Mouse (Mus musculus): ENCODE data around the gene Irf2bp2.

Irf2bp2 gene

DNA sequence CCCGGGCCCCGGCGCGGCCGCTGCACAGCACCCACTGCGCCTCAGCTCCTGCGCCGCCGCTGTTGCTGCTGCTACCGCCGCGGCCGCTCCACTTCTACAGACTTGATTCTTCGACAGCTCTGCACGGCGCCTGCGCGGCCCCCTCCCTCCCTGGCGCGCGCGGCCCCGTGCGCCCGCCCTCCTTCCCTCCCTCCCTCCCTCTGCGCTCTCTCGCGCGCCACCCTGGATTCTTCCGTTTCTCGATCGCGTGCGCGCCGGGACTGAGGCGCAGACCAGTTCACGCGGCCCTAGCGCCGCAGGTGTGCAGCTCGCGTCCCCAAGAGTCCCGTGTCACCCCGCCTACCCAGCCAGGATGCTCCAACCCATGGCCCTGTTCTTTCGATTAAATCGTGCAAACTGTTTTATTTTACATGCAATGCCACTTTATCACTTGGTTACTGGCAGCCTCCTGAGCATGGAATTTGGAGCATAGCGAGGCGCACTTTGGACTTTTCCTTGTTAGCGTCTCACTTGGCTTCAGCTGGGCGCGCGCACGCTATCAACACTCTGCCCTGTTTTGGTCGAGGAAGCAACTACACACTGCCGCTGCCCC lies at the start of gene Irf2bp2:
Irf2bp2 (minus strand) TSS at position 98 of the 592 bp plus-strand sequence.
- DNase-seq = peak; percentile 86

- no peak for DNase-seq
These were observed 48.9 kb upstream of the Irf2bp2 start for GRCm38 (mm10) chr8:126642665-126643064.

GRCm38 (mm10) chr8:126641568-126642295 lies 47.9 kb upstream of the Irf2bp2 start:
- DNase-seq = no peak

- no peak for DNase-seq
These were observed 45.4 kb upstream of the Irf2bp2 start for GRCm38 (mm10) chr8:126639161-126639560.

DNA sequence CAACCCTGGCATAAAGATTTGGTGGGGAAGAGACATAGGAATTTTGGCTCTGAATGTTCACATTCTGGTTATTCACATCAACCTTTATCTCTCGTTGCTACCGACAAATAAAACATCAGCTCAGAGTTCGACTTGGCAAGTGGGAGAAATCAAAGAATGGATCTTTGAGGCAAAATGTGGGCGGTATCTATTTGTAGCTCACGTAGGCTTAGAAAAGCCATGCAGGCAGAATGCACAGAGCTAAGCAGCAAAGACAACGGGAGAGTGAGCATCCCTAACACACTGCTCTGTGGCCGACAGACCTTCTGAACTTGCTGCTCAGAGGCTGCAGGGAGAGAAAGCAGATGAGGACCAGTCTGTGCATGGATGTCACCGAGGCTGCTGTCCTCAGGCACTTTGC lies 44.2 kb upstream of the Irf2bp2 start:
- no peak for DNase-seq

GRCm38 (mm10) chr8:126634541-126635048 lies 40.8 kb upstream of the Irf2bp2 start:
- DNase-seq = no peak

GRCm38 (mm10) chr8:126628616-126629015 lies 34.8 kb upstream of the Irf2bp2 start:
- DNase-seq = no peak

GRCm38 (mm10) chr8:126626415-126626814 lies 32.6 kb upstream of the Irf2bp2 start:
- DNase-seq = no peak

GRCm38 (mm10) chr8:126622111-126622795 lies 28.5 kb upstream of the Irf2bp2 start:
- DNase-seq = no peak

DNA sequence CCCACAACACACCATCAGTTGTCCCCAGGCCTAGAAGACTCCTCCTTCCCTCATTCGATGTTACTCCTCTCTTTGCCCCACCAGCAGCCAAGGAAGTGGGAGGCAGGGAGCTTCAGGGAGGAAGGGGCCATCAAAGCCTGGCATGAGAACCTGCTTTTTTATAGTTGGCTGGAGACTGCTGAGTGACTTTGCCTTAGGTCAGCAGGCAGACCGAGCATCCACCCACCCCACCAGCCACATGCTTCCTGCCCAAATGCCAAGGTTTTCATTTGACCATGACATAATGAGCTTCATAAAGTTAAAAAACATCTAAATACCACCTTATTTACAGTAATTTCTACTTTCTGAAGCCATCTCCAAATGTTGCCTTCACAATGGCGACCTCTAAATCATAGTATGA lies 26.9 kb upstream of the Irf2bp2 start:
- no peak for DNase-seq

GRCm38 (mm10) chr8:126619487-126619886 lies 25.7 kb upstream of the Irf2bp2 start:
- no peak for DNase-seq

DNA sequence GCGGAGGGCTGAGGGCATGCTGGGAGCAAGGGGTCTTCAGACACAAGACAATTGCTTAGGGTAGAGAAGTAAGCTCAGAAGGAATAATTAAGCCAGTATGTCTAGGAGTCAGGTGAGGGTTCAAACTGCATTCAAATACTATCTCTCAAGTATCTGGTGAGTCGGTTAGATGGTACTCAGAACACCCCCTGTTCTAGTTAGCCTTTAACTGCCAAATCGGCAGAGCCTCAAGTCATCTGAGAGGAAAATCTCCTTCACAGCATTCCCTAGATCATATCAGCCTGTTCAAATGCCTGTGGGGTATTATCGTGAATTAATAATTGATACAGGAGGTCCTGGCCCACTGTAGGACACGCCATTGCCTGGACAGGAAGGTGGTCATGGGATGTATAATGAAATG lies 23.9 kb upstream of the Irf2bp2 start:
- DNase-seq = no peak

- DNase-seq = no peak
These were observed 22.9 kb upstream of the Irf2bp2 start for GRCm38 (mm10) chr8:126616736-126617135.

- DNase-seq = no peak
These were observed 22.0 kb upstream of the Irf2bp2 start for GRCm38 (mm10) chr8:126615765-126616164.

DNA sequence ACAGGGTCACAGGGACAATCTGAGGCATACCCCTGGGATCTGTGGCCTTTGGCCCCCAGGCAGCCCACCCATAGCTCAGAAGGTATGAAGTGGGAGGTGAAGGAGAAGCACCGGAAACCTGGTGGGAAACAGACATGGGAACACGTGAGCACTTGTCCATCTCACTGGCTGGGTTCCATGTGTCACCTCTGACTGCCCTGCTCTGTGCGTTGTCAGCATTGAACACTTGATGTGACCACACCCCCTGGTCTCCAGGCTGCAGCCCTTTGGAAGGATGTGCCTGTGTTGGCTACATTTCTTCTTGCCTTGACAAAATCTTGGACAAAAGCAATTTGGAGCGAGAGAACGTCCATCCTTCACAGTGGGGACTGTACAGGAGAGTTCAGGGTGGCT lies 20.9 kb upstream of the Irf2bp2 start:
- no peak for DNase-seq

DNA sequence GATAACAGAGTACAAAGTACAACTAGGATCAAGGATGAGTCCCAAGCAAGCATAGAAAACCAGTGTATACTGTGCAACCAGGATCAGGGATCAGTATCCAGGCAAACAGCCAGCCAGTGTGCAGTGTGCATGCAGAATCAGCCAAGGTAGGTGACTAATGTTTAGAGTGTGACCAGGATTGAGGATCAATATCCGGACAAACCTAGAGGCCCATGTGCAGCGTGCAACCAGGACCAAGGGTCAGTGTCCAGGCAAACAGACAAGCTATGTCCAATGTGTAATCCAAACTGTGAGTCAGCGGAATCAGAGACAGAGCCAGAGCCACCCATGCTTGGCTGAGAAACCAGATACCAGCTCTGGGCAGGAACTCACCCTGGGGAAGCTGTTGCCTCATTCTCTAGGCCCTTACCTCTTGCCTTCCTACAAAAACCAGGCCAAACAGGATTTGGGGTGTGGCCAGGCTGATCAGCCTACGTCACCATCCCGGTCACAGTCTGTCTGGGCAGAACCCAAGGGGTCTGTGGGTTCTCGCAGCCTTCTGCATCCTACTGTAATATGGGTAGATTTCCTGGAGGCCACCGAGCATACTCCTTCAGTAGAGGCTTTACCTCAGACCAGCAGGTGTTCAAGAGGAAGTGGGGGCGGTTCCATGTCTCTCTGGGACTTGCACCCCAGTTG lies 20.4 kb upstream of the Irf2bp2 start:
- DNase-seq = no peak

- no peak for DNase-seq
These were observed 19.4 kb upstream of the Irf2bp2 start for GRCm38 (mm10) chr8:126613143-126613542.

- no peak for DNase-seq
These were observed 19.0 kb upstream of the Irf2bp2 start for GRCm38 (mm10) chr8:126612739-126613138.

DNA sequence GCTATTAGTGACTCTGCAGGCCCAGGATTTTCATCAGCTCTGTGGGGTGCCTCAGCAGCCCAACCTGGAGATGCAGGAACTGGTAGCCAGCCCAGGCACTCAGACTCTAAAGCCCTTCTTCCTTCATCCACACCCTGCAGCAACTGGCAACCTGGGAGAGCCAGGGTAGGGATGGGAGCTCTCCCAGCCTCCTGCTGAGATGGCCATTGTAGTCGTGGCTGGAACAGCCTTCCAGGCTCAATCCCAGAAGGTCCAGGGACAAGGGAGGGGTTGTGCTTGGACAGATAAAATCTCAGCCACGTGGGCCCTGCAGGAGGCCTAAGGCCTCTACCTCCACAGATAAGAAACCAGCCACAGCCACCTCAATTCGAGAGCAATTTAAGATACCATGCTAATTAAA lies 16.9 kb upstream of the Irf2bp2 start:
- no peak for DNase-seq

- no peak for DNase-seq
These were observed 15.9 kb upstream of the Irf2bp2 start for GRCm38 (mm10) chr8:126609556-126610263.

DNA sequence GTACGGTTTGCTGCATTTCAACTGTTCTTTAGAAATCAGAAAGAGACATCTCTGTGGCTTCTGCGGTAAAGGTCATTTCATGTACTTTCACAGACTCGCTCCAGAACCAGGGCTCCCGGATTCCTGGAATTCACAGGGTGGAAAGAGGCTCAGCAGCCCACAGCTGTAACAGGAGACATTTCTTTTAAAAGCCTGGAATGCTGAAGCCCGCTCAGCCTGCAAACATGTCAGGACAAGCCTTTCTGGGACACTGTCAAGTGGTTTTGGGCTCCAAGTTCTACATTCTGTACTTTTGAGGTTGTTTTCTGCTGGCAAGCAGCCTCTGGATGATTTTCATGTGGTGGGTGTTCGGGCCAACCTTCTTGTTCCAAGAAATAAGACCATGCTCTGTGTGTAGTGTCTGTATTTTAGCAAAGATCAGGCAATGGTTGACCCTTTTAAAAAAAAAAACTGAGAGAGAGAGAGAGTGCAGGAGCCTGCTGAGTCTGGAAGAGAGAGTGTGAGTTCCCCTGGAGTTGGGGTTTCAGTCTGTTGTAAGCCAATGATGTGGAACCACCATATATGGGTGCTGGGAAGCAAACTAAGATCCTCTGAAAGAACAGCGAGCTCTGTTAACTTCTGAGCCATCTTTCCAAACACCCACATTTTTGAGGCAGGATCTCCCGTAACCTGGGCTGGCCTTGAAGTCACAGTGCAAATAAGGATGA lies 9.6 kb upstream of the Irf2bp2 start:
- DNase-seq = no peak

DNA sequence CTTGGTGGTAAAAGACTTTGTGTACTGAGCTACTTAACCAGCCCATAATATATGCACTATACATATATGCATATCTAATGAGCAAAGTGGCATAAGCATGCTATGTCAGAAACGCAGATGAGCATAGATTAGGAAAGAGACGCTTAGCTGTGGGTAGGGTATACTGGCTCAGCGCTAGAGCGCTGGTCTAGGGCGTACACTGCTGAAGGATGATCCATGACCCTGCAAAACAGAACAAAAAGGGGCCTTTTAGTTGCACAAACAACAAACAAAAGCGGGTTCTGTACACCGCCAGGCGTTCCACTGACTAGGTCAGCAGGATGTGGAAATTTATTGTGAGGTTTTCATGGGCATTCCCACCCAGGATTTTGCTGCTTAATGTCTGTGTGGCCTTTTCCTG lies 8.9 kb upstream of the Irf2bp2 start:
- DNase-seq = no peak

All from cerebellum, adult 8-10 months (tissue).